20 mouse cellular contexts compared by ENCODE assay signal in the genomic region with DNA sequence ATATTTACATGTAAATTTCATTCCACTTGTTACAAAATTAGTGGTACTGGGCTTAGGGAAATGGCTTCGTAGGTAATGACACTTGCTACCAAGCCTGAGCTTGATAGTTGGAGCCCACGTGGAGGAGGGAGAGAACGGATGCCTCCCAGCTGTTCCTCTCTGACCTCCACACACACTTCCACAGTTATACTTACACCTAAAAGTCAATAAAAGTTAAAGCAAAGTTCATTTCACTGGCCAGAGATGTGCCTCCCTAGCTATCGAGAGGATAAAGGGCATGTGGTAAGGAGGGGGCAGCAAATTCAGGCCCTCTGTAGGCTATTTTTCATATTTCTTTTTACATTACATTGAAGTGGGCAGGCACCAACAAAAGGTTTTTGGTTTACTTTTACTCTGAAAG. TPM values are rescaled to one million over a fixed set of nuclear protein-coding genes. Genes with fewer than 3 reads are reported as not detected.
DNase-seq lines count a peak whose midpoint lies in the region; ATAC-seq and TF ChIP-seq lines count a peak whose summit lies in the region.
"Had no signal": no experiment of that assay in that cellular context is flagged by ENCODE, and none has a peak within 500 bp of the region (broad histone marks: within the 10 kb centered on the region; RNA-seq: fewer than 3 reads in every experiment).

No protein-coding gene starts in this region.

- no peaks in the 10 kb centered on the region for H3K27me3 ChIP-seq in intestine, embryonic 15.5 days (replicated peaks)
- no peaks in the 10 kb centered on the region for H3K27me3 ChIP-seq in intestine, postnatal 0 days (replicated peaks; ENCODE audit: control insufficient read depth, insufficient read depth, low read length)
- H3K27me3 ChIP-seq in liver, adult 2 months (ENCODE audit: control insufficient read depth, insufficient read depth, low read length), result no peaks in the 10 kb centered on the region
- no peaks in the 10 kb centered on the region for H3K27me3 ChIP-seq in liver, embryonic 11.5 days (replicated peaks; ENCODE audit: control insufficient read depth, insufficient read depth, low read length)
- no peaks in the 10 kb centered on the region for H3K27me3 ChIP-seq in limb, embryonic 14.5 days (ENCODE audit: control insufficient read depth, insufficient read depth, low read length)
- H3K27me3 ChIP-seq: CH12.LX; embryonic facial prominence, embryonic 13.5 days; forebrain, embryonic 12.5 days; heart, embryonic 13.5 days; Patski had no signal

- H3K36me3 ChIP-seq in intestine, embryonic 15.5 days, result no peaks in the 10 kb centered on the region
- H3K36me3 ChIP-seq in intestine, postnatal 0 days (ENCODE audit: control insufficient read depth, insufficient read depth), result no peaks in the 10 kb centered on the region
- H3K36me3 ChIP-seq in liver, adult 2 months (ENCODE audit: control insufficient read depth, insufficient read depth, low read length), result 0 out of 2 replicates have a peak, but pooled peaks cover 3% of the 10 kb centered on the region
- H3K36me3 ChIP-seq in liver, embryonic 11.5 days (ENCODE audit: control insufficient read depth, insufficient read depth, low read length), result 0 out of 2 replicates have a peak, but pooled peaks cover 3% of the 10 kb centered on the region
- H3K36me3 ChIP-seq in limb, embryonic 14.5 days (ENCODE audit: control insufficient read depth, insufficient read depth, low read length), result peaks cover 18% of the 10 kb centered on the region; the same call in 1 of the 2 replicates

- no peak overlapping the region for H3K27ac ChIP-seq in intestine, embryonic 15.5 days
- H3K27ac ChIP-seq in intestine, postnatal 0 days (ENCODE audit: low read depth, low read length), result no peak overlapping the region
- peak overlapping the region; percentile 11 for H3K27ac ChIP-seq in liver, adult 2 months (replicated peaks; ENCODE audit: insufficient read depth, low read depth, low read length)
- H3K27ac ChIP-seq in liver, embryonic 11.5 days (ENCODE audit: low read depth, low read length), result no peak overlapping the region
- no peak overlapping the region for H3K27ac ChIP-seq in limb, embryonic 14.5 days (replicated peaks; ENCODE audit: low read depth, low read length)
- H3K27ac ChIP-seq: embryonic facial prominence, embryonic 13.5 days; forebrain, embryonic 12.5 days; heart, embryonic 13.5 days had no signal

- ATAC-seq in intestine, embryonic 15.5 days, result peak; percentile 71
- ATAC-seq in intestine, postnatal 0 days, result no peak
- ATAC-seq in liver, embryonic 11.5 days (replicated peaks; ENCODE audit: low FRiP score), result no peak
- ATAC-seq in limb, embryonic 14.5 days (ENCODE audit: low FRiP score, low read depth), result peak; percentile 34; the same call in 1 of the 2 replicates
- ATAC-seq: activated CD4-positive, CD25-positive, alpha-beta regulatory T cell, adult 4 months; forebrain, embryonic 16.5 days; Patski had no signal

- peak; percentile 83 for DNase-seq in liver, adult 2 months (ENCODE audit: extremely low read depth, low read depth, low spot score)
- no peak for DNase-seq in liver, embryonic 11.5 days (ENCODE audit: low spot score)
- no peak for DNase-seq in limb, embryonic 14.5 days (ENCODE audit: low spot score)
- no peak for DNase-seq in gastrocnemius, postnatal 10 days
- DNase-seq in adrenal gland, postnatal 14 days, result no peak
- DNase-seq: adrenal gland, postnatal 25 days; cerebellum, adult 18-20 months; cerebellum, adult 9-11 months; cerebellum, postnatal 36 days; gastrocnemius, postnatal 14 days; heart, postnatal 36 days had no signal

- H3K9ac ChIP-seq in intestine, embryonic 15.5 days, result no peak overlapping the region
- no peak overlapping the region for H3K9ac ChIP-seq in intestine, postnatal 0 days (ENCODE audit: low read depth, low read length)
- H3K9ac ChIP-seq in liver, adult 2 months (ENCODE audit: low read depth, low read length), result no peak overlapping the region
- no peak overlapping the region for H3K9ac ChIP-seq in liver, embryonic 11.5 days (ENCODE audit: low read depth, low read length)
- H3K9ac ChIP-seq in limb, embryonic 14.5 days (ENCODE audit: low read depth, low read length, severe bottlenecking), result no peak overlapping the region
- H3K9ac ChIP-seq: embryonic facial prominence, embryonic 13.5 days; forebrain, embryonic 12.5 days; heart, embryonic 13.5 days had no signal

- H3K9me3 ChIP-seq in intestine, embryonic 15.5 days, result no peaks in the 10 kb centered on the region
- H3K9me3 ChIP-seq in intestine, postnatal 0 days (ENCODE audit: control insufficient read depth), result no peaks in the 10 kb centered on the region
- H3K9me3 ChIP-seq in liver, embryonic 11.5 days (ENCODE audit: control insufficient read depth, low read length), result no peaks in the 10 kb centered on the region
- no peaks in the 10 kb centered on the region for H3K9me3 ChIP-seq in limb, embryonic 14.5 days (ENCODE audit: control insufficient read depth, low read length)
- H3K9me3 ChIP-seq: embryonic facial prominence, embryonic 13.5 days; forebrain, embryonic 12.5 days; heart, embryonic 13.5 days had no signal

- H3K4me2 ChIP-seq in intestine, embryonic 15.5 days (replicated peaks), result no peak overlapping the region
- H3K4me2 ChIP-seq in intestine, postnatal 0 days (replicated peaks; ENCODE audit: low read depth), result no peak overlapping the region
- no peak overlapping the region for H3K4me2 ChIP-seq in liver, embryonic 11.5 days
- H3K4me2 ChIP-seq in limb, embryonic 14.5 days (replicated peaks; ENCODE audit: low read depth, low read length, severe bottlenecking), result no peak overlapping the region
- H3K4me2 ChIP-seq: embryonic facial prominence, embryonic 13.5 days; forebrain, embryonic 12.5 days; heart, embryonic 13.5 days had no signal

- no peak overlapping the region for H3K4me3 ChIP-seq in intestine, embryonic 15.5 days (replicated peaks)
- H3K4me3 ChIP-seq in intestine, postnatal 0 days (ENCODE audit: low read depth, low read length), result no peak overlapping the region
- H3K4me3 ChIP-seq in liver, adult 2 months (ENCODE audit: insufficient read depth, low read depth, low read length), result no peak overlapping the region
- H3K4me3 ChIP-seq in liver, embryonic 11.5 days (ENCODE audit: low read depth, low read length), result no peak overlapping the region
- no peak overlapping the region for H3K4me3 ChIP-seq in limb, embryonic 14.5 days (replicated peaks; ENCODE audit: low read length)
- H3K4me3 ChIP-seq: embryonic facial prominence, embryonic 13.5 days; forebrain, embryonic 12.5 days; heart, embryonic 13.5 days had no signal

- no peaks in the 10 kb centered on the region for H3K79me2 ChIP-seq in liver, adult 2 months (ENCODE audit: control insufficient read depth, insufficient read depth, low read length)

- TF ChIP-seq CTCF in intestine, postnatal 0 days (IDR thresholded peaks at IDR 0.05; ENCODE audit: low read depth), result no peak
- TF ChIP-seq CTCF in liver, adult 2 months (IDR thresholded peaks at IDR 0.05; ENCODE audit: low read depth, low read length), result no peak

- WGBS in intestine, embryonic 15.5 days, result 51% methylated on average over 4 of the region's 4 CpGs
- 28% methylated on average over 4 of the region's 4 CpGs for WGBS in intestine, postnatal 0 days
- 26% methylated on average over 4 of the region's 4 CpGs for WGBS in liver, adult 2 months
- WGBS in liver, embryonic 11.5 days, result 71% methylated on average over 4 of the region's 4 CpGs
- 84% methylated on average over 4 of the region's 4 CpGs for WGBS in limb, embryonic 14.5 days

- no peak for TF ChIP-seq POLR2A in liver, adult 2 months (IDR thresholded peaks at IDR 0.05; ENCODE audit: extremely low read depth, insufficient read depth, low read length)
- TF ChIP-seq POLR2A in limb, embryonic 14.5 days (IDR thresholded peaks at IDR 0.05; ENCODE audit: borderline replicate concordance, extremely low read depth, insufficient read depth, insufficient read length), result no peak

- peaks cover 2% of the 10 kb centered on the region; the same call in 1 of the 2 replicates for H3K4me1 ChIP-seq in intestine, embryonic 15.5 days (replicated peaks)
- no peaks in the 10 kb centered on the region for H3K4me1 ChIP-seq in intestine, postnatal 0 days (replicated peaks; ENCODE audit: control insufficient read depth, insufficient read depth, low read length)
- H3K4me1 ChIP-seq in liver, adult 2 months (ENCODE audit: control insufficient read depth, insufficient read depth, low read length), result peaks cover 7% of the 10 kb centered on the region; the same call in 1 of the 2 replicates
- peaks cover 1% of the 10 kb centered on the region; the same call in 1 of the 2 replicates for H3K4me1 ChIP-seq in liver, embryonic 11.5 days (replicated peaks; ENCODE audit: control insufficient read depth, insufficient read depth, low read length)
- H3K4me1 ChIP-seq in limb, embryonic 14.5 days (ENCODE audit: control insufficient read depth, insufficient read depth, low read length), result no peaks in the 10 kb centered on the region

RNA-seq across cellular contexts. Expression of gene Anapc4, which starts 5.9 kb away (rescaled TPM):
- polyA plus RNA-seq in intestine, embryonic 15.5 days (2015; fragmentation: Nextera tagmentation; extraction: Ambion mirVana), result 73.8 and 78.8 TPM in 2 replicates
- 30.2 and 37.5 TPM in 2 replicates for polyA plus RNA-seq in intestine, postnatal 0 days (2015; fragmentation: Nextera tagmentation; extraction: Ambion mirVana)
- 21.9 and 33.7 TPM in 2 replicates for total RNA-seq in liver, adult 2 months (2014; rRNA removed)
- 5.2 and 6.8 TPM in 2 replicates for polyA plus RNA-seq in liver, adult 2 months (2012; rRNA removed)
- 63.4 and 72.4 TPM in 2 replicates for polyA plus RNA-seq in liver, embryonic 11.5 days (2014; fragmentation: Nextera tagmentation; extraction: Ambion mirVana)
- 115 and 149 TPM in 2 replicates for polyA plus RNA-seq in limb, embryonic 14.5 days (2012; rRNA removed)
- 118 and 129 TPM in 2 replicates for polyA plus RNA-seq in limb, embryonic 14.5 days (2014; fragmentation: Nextera tagmentation; extraction: Ambion mirVana)
- total RNA-seq in gastrocnemius, postnatal 10 days (2021), result 10 to 100 TPM; 42.5 to 52.7 TPM
- total RNA-seq in adrenal gland, postnatal 14 days (2021), result 57.5 and 66.8 TPM in 2 replicates

RNA-seq across cellular contexts. Expression of gene Zcchc4, which starts 52.7 kb away (rescaled TPM):
- polyA plus RNA-seq in intestine, embryonic 15.5 days (2015; fragmentation: Nextera tagmentation; extraction: Ambion mirVana), result 12.3 and 12.7 TPM in 2 replicates
- 4.2 TPM in 2 replicates for polyA plus RNA-seq in intestine, postnatal 0 days (2015; fragmentation: Nextera tagmentation; extraction: Ambion mirVana)
- 5.8 and 5.9 TPM in 2 replicates for total RNA-seq in liver, adult 2 months (2014; rRNA removed)
- 2.1 and 2.5 TPM in 2 replicates for polyA plus RNA-seq in liver, adult 2 months (2012; rRNA removed)
- polyA plus RNA-seq in liver, embryonic 11.5 days (2014; fragmentation: Nextera tagmentation; extraction: Ambion mirVana), result 17.1 and 17.5 TPM in 2 replicates
- 20.8 and 22.5 TPM in 2 replicates for polyA plus RNA-seq in limb, embryonic 14.5 days (2012; rRNA removed)
- 12.0 and 14.2 TPM in 2 replicates for polyA plus RNA-seq in limb, embryonic 14.5 days (2014; fragmentation: Nextera tagmentation; extraction: Ambion mirVana)
- total RNA-seq in gastrocnemius, postnatal 10 days (2021), result 1 to 10 TPM; 5.5 to 7.5 TPM
- total RNA-seq in adrenal gland, postnatal 14 days (2021), result 9.6 and 10.9 TPM in 2 replicates

Comparison
In these comparisons a context has a peak if more than half of its experiments do, and no peak if none do; other contexts are left out.
1. ATAC-seq: peak in intestine, embryonic 15.5 days (single experiment) and limb, embryonic 14.5 days (single experiment); none in intestine, postnatal 0 days (single experiment) and liver, embryonic 11.5 days (single experiment).